Mouse (Mus musculus): ENCODE data around the gene Arhgap35.

Gene Arhgap35

GRCm38 (mm10) chr7:16468115-16468514 lies 146.7 kb downstream of the Arhgap35 start:
- CTCF ChIA-PET = no interaction called here

- CTCF ChIA-PET = interaction anchor here (0.7 kb wide), 1 partner anchor 339 kb away, joined by 3 read pairs; no protein-coding TSS in a partner anchor
These were observed 148.2 kb downstream of the Arhgap35 start for GRCm38 (mm10) chr7:16466565-16466964.

GRCm38 (mm10) chr7:16465568-16465967 lies 149.2 kb downstream of the Arhgap35 start:
- CTCF ChIA-PET = interaction anchor here (0.6 kb wide), 1 partner anchor 174 kb away, joined by 4 read pairs; no protein-coding TSS in a partner anchor

- CTCF ChIA-PET = interaction anchor here (0.6 kb wide), 1 partner anchor 174 kb away, joined by 4 read pairs; no protein-coding TSS in a partner anchor
These were observed 149.6 kb downstream of the Arhgap35 start for GRCm38 (mm10) chr7:16465160-16465559.

GRCm38 (mm10) chr7:16463214-16463613 lies 151.6 kb downstream of the Arhgap35 start:
- CTCF ChIA-PET = interaction anchor here (0.6 to 1.8 kb wide), 8 partner anchors 28 to 268 kb away, joined by 3 to 11 read pairs (median 4); partner anchors contain the start of gene Sae1

GRCm38 (mm10) chr7:16461705-16462104 lies 153.1 kb downstream of the Arhgap35 start:
- CTCF ChIA-PET = interaction anchor here (1.3 kb wide), 1 partner anchor 35 kb away, joined by 3 read pairs; no protein-coding TSS in a partner anchor

GRCm38 (mm10) chr7:16461151-16461550 lies 153.6 kb downstream of the Arhgap35 start:
- CTCF ChIA-PET = no interaction called here

- CTCF ChIA-PET = no interaction called here
These were observed 154.2 kb downstream of the Arhgap35 start for GRCm38 (mm10) chr7:16460566-16460965.

- CTCF ChIA-PET = no interaction called here
These were observed 158.5 kb downstream of the Arhgap35 start for GRCm38 (mm10) chr7:16456289-16456688.

- CTCF ChIA-PET = no interaction called here
These were observed 159.8 kb downstream of the Arhgap35 start for GRCm38 (mm10) chr7:16455016-16455415.

- CTCF ChIA-PET = interaction anchor here (0.6 kb wide), 1 partner anchor 158 kb away, joined by 3 read pairs; no protein-coding TSS in a partner anchor
These were observed 161.6 kb downstream of the Arhgap35 start for GRCm38 (mm10) chr7:16453118-16453711.

- CTCF ChIA-PET = interaction anchor here (0.6 kb wide), 1 partner anchor 157 kb away, joined by 3 read pairs; no protein-coding TSS in a partner anchor
These were observed 162.2 kb downstream of the Arhgap35 start, which contains the start of gene Tmem160 for GRCm38 (mm10) chr7:16452587-16453073. TSS of gene Tmem160 (plus strand) at chr7:16452779.

- CTCF ChIA-PET = no interaction called here
These were observed 163.1 kb downstream of the Arhgap35 start for GRCm38 (mm10) chr7:16451656-16452055.
